Mouse (Mus musculus): ENCODE measurements around the gene Gpr27. TPM values are rescaled to one million over a fixed set of nuclear protein-coding genes. Genes with fewer than 3 reads are reported as not detected.

The Gpr27 gene
- polyA plus RNA-seq, 1 experiment from 2014 or later, result 4.5 TPM

DNA sequence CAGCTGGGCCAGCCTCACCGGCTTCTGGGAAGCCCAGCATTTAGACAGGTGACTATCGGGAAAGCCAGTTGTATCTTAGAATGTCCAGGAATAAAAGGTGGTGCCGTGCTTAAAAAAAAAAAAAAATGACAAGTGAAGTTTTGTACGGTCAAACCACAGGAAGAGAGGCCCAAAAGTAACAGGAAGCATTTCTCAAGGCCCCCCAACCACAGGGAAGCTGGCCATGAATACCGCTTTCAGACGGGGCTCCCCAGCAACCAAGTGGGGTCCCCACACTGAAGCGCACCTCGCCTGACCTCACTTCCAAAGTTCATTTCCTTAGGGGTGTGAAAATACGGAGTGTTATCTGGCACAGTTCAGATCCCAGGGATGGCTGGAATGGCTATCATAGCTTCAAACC is 28.6 kb downstream of the Gpr27 start:
- H3K9me3 ChIP-seq, result no peaks in the 10 kb centered on the region
- no peak overlapping the region for H3K27ac ChIP-seq
- peaks cover 7% of the 10 kb centered on the region for H3K4me1 ChIP-seq (replicated peaks)
- peaks cover 33% of the 10 kb centered on the region for H3K27me3 ChIP-seq
- ATAC-seq (ENCODE audit: insufficient number of reproducible peaks, insufficient read depth, low FRiP score, low TSS enrichment, low read depth), result no peak
- no peak overlapping the region for H3K4me3 ChIP-seq (replicated peaks)
- 82% methylated on average over 9 of the region's 9 CpGs for WGBS
- no peaks in the 10 kb centered on the region for H3K36me3 ChIP-seq
- H3K9ac ChIP-seq (replicated peaks), result no peak overlapping the region
- H3K4me2 ChIP-seq, result no peak overlapping the region

DNA sequence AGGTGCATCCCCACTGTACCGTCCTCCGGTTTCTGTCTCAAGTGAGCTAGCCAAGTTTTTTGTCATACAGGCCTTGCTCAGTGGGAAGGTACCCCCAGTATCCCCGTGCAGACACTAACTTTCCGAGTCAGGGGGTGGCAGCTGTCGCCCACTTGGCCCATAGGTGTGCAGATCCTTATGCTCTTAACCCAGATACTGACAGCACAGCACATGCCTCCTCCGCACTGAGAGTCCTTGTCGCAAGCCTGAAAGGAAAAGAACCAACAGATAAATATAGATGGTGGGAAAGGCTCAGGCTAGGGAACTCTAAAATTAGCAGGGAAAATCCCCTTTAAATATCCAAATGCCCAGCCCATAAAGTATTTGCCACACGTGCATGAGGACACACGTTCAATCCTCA is 29.9 kb downstream of the Gpr27 start:
- 82% methylated on average over 9 of the region's 9 CpGs for WGBS
- H3K9ac ChIP-seq (replicated peaks), result no peak overlapping the region

DNA sequence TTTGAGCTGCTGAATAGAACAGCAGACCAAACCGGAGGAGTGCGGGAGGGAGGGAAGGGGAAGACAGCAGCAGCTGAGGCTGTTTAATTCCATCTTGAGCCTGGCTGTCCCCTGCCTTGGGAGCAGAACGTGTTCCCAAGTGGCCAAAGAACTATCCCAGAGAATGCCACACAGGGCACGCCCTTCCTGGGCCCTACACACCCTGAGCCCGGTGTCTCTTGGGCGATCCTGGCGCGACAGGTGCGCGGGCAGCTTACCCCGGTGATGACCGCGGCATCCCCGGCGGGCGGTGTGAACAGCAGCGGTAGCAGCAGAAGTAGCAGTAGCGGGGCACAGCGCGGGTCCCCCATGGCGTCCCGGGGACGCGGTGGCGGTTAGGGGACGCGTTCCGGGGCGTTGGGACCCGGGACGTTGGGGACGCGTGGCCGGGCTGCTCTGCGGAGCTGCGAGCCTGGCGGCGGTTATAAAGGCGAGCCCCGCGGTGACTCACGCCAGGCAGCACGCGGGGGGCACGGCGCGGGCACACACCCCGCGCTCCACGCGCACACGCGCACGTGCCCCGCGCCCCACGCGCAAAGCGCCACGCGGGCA is 33.6 kb downstream of the Gpr27 start, which contains the start of gene Prok2:
Gene Prok2, minus strand, starts transcription at position 422 of the 591 bp plus-strand sequence.
- no peak; the same call in 1 of the 2 replicates for ATAC-seq (ENCODE audit: insufficient number of reproducible peaks, insufficient read depth, low FRiP score, low TSS enrichment, low read depth)
- peaks cover 64% of the 10 kb centered on the region for H3K27me3 ChIP-seq
- no peaks in the 10 kb centered on the region for H3K9me3 ChIP-seq
- H3K4me2 ChIP-seq, result peak within 1 kb of the TSS; percentile 96
- WGBS, result under 1% methylated on average over 61 of the region's 61 CpGs
- H3K4me1 ChIP-seq (replicated peaks), result peaks cover 20% of the 10 kb centered on the region
- H3K27ac ChIP-seq, result no peak within 1 kb of the TSS
- H3K9ac ChIP-seq (replicated peaks), result peak within 1 kb of the TSS; percentile 57
- peak within 1 kb of the TSS; percentile 50 for H3K4me3 ChIP-seq (replicated peaks)
- no peaks in the 10 kb centered on the region for H3K36me3 ChIP-seq

More for the DNA sequence above, 29.9 kb downstream of the Gpr27 start:
- Histone ChIP-seq H3K9me3 (no peaks in the 10 kb centered on the region), H3K36me3 (no peaks in the 10 kb centered on the region), H3K4me1 (replicated peaks) (peaks cover 20% of the 10 kb centered on the region), H3K27me3 (peaks cover 43% of the 10 kb centered on the region), H3K27ac (no peak overlapping the region), H3K4me3 (replicated peaks) (no peak overlapping the region), H3K4me2 (no peak overlapping the region)
- no peak for ATAC-seq (ENCODE audit: insufficient number of reproducible peaks, insufficient read depth, low FRiP score, low TSS enrichment, low read depth)

DNA sequence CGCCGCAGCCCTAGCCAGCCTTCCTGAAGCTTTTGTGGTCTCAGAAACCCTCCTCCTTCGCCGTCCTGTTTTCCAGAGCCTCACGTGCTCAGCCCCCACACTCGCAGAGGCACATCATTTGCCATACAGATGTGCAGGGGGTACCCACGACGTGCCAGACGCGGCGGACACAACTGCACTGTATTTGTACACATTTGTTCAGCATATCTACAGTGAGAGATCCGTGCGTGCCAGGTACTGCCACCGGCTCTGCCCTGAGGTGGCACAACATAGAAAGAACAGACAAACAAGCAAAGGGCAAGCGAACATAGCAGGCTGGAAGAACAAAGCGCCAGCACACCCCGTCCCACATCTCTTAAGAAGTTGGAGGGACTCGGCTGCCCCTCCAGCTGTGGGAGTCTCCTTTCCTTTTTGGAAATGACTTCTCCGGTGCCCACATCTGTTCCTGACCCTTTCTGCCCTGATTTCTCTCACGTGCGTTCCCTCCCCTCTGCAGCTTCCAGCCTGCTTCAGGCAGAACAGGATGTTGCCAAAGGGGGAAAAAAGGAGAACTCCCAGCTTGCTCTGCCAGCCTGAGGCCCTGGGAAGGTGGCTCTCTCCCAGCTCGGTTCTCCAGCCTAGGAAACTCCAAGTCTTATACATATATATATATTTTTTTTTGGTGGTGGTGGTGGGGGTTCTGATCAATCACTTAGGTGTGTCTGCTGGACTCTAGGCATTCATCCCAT is 34.3 kb downstream of the Gpr27 start:
- H3K9me3 ChIP-seq, result no peaks in the 10 kb centered on the region
- H3K27ac ChIP-seq, result no peak overlapping the region
- no peak; the same call in 1 of the 2 replicates for ATAC-seq (ENCODE audit: insufficient number of reproducible peaks, insufficient read depth, low FRiP score, low TSS enrichment, low read depth)
- under 1% methylated on average over 22 of the region's 22 CpGs for WGBS
- H3K9ac ChIP-seq (replicated peaks), result peak overlapping the region; percentile 57
- H3K4me2 ChIP-seq, result peak overlapping the region; percentile 96
- H3K4me1 ChIP-seq (replicated peaks), result peaks cover 20% of the 10 kb centered on the region
- H3K4me3 ChIP-seq (replicated peaks), result peak overlapping the region; percentile 50
- peaks cover 60% of the 10 kb centered on the region for H3K27me3 ChIP-seq
- H3K36me3 ChIP-seq, result no peaks in the 10 kb centered on the region

DNA sequence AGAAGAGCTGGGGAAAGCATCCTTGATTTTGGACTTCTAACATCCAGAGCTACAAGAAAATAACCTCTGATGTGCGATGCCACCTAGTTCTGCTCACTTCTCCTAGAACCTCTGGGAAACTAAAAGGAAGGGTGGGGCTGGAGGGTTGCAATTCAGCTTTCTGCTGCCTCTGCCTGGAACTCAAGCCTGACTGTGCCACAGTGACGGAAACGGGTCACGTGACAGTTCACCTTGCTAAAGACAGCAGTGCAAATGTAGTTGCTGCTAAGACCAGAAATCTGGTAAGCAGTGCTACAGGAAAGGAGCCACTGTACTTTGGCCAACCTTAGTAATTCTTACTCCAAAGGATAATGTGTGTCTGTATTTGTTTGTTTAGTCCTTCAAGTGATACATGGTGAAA is 37.4 kb downstream of the Gpr27 start:
- Histone ChIP-seq H3K4me2 (no peak overlapping the region), H3K27ac (no peak overlapping the region), H3K27me3 (peaks cover 50% of the 10 kb centered on the region), H3K36me3 (no peaks in the 10 kb centered on the region), H3K4me1 (replicated peaks) (peaks cover 20% of the 10 kb centered on the region), H3K4me3 (replicated peaks) (no peak overlapping the region), H3K9ac (replicated peaks) (no peak overlapping the region), H3K9me3 (no peaks in the 10 kb centered on the region)
- ATAC-seq (ENCODE audit: insufficient number of reproducible peaks, insufficient read depth, low FRiP score, low TSS enrichment, low read depth), result no peak
- WGBS, result 86% methylated on average over 4 of the region's 4 CpGs

DNA sequence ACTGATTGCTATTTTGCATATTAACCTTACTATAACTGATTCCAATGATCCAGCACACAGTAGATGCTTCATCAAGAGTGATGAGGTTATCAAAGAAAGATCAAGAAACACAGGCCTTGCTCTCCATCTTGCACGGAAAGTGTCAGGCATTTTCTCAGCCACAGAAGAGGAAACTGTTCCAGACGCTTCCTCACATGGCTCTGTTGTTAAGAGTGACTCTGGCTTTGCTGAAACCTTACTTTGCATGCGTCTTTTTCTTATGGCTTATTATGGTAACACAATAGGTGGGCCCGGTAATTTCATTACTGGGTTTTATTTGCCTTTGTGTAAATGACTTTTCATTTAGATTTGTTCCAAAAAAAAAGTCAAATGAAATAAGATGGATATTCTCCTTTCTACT is 39.4 kb downstream of the Gpr27 start:
- H3K4me1 ChIP-seq (replicated peaks), result peaks cover 5% of the 10 kb centered on the region
- H3K4me3 ChIP-seq (replicated peaks), result no peak overlapping the region
- no peak overlapping the region for H3K27ac ChIP-seq
- 76% methylated on average over 4 of the region's 4 CpGs for WGBS
- H3K9ac ChIP-seq (replicated peaks), result no peak overlapping the region
- no peaks in the 10 kb centered on the region for H3K9me3 ChIP-seq
- no peaks in the 10 kb centered on the region for H3K36me3 ChIP-seq
- no peak for ATAC-seq (ENCODE audit: insufficient number of reproducible peaks, insufficient read depth, low FRiP score, low TSS enrichment, low read depth)
- H3K4me2 ChIP-seq, result no peak overlapping the region
- H3K27me3 ChIP-seq, result peaks cover 38% of the 10 kb centered on the region

DNA sequence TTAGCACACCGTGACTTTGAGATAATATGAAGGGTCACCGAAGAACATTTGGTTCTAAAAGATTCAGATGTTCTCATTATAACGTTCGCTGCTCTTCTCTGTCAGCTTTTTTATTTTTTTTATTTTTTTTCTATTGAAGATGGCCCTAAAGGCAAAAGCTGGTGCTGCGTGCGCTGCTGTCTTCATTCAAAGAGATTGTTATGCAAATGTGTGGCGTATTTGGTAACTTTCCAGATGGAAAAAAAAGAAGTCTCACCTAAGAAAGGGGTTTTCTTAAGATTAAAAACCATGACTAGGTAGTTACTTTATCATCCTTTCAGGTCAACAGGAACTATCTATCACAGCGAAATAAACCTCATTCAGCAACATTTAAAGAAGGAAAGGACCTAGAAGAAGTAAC is 40.2 kb downstream of the Gpr27 start:
- no peaks in the 10 kb centered on the region for H3K36me3 ChIP-seq
- H3K4me1 ChIP-seq (replicated peaks), result no peaks in the 10 kb centered on the region
- no peak overlapping the region for H3K4me2 ChIP-seq
- ATAC-seq (ENCODE audit: insufficient number of reproducible peaks, insufficient read depth, low FRiP score, low TSS enrichment, low read depth), result no peak
- peaks cover 31% of the 10 kb centered on the region; the same call in 1 of the 2 replicates for H3K27me3 ChIP-seq
- 91% methylated on average over 8 of the region's 8 CpGs for WGBS
- no peak overlapping the region for H3K4me3 ChIP-seq (replicated peaks)
- H3K9ac ChIP-seq (replicated peaks), result no peak overlapping the region
- no peak overlapping the region for H3K27ac ChIP-seq
- no peaks in the 10 kb centered on the region for H3K9me3 ChIP-seq

DNA sequence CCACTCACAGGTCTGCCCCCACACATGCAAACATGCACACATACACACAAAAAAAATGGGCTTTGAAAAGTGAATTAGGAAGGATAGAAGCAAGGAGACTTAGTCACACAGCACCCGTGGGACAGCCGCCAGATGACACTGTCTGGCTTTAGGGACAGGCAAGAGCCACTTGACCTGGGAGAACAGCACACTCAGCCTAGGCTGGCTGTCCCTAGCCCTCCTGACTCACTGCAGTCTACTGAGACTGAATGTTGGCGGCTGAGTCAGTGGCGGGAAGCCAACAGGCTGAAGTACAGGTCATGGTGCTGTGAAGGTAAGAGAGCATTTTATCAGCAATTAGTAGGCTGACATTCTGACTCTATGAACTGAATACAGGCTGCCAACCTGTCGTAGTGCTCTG is 42.2 kb downstream of the Gpr27 start:
- no peak for ATAC-seq (ENCODE audit: insufficient number of reproducible peaks, insufficient read depth, low FRiP score, low TSS enrichment, low read depth)
- 84% methylated on average over 5 of the region's 5 CpGs for WGBS
- no peak overlapping the region for H3K27ac ChIP-seq

DNA sequence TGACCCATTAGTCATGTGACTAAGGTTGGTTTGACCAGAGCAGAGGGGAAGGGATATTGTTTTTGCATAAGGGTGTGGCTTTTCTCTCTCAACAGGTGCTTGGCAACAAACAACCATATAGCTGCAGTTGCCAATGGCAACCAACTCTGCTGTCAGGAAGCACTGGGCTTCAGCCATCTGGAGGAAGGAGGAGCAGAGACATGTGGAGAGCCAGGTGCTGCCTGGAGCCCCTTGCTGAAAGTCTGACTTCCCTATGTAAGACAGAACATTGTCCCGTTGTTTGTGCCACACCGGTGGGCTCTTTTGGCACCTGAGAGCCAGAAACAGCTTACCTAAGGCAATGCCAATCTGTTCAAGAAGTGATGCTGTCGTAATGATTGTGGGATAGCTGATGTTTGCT is 50.4 kb downstream of the Gpr27 start:
- no peak overlapping the region for H3K4me3 ChIP-seq (replicated peaks)
- ATAC-seq (ENCODE audit: insufficient number of reproducible peaks, insufficient read depth, low FRiP score, low TSS enrichment, low read depth), result no peak
- no peaks in the 10 kb centered on the region for H3K4me1 ChIP-seq (replicated peaks)
- H3K27ac ChIP-seq, result no peak overlapping the region
- H3K4me2 ChIP-seq, result no peak overlapping the region
- WGBS, result 80% methylated on average over 3 of the region's 3 CpGs
- no peak overlapping the region for H3K9ac ChIP-seq (replicated peaks)
- H3K36me3 ChIP-seq, result no peaks in the 10 kb centered on the region
- no peaks in the 10 kb centered on the region; the same call in 1 of the 2 replicates for H3K27me3 ChIP-seq
- no peaks in the 10 kb centered on the region for H3K9me3 ChIP-seq

More for the DNA sequence above, 42.2 kb downstream of the Gpr27 start:
- H3K4me1 ChIP-seq (replicated peaks), result no peaks in the 10 kb centered on the region
- no peak overlapping the region for H3K4me2 ChIP-seq
- no peaks in the 10 kb centered on the region for H3K36me3 ChIP-seq
- no peak overlapping the region for H3K9ac ChIP-seq (replicated peaks)
- no peak overlapping the region for H3K4me3 ChIP-seq (replicated peaks)
- no peaks in the 10 kb centered on the region for H3K9me3 ChIP-seq
- peaks cover 13% of the 10 kb centered on the region; the same call in 1 of the 2 replicates for H3K27me3 ChIP-seq
